31 mouse cellular contexts compared by ENCODE assay signal in the genomic region with DNA sequence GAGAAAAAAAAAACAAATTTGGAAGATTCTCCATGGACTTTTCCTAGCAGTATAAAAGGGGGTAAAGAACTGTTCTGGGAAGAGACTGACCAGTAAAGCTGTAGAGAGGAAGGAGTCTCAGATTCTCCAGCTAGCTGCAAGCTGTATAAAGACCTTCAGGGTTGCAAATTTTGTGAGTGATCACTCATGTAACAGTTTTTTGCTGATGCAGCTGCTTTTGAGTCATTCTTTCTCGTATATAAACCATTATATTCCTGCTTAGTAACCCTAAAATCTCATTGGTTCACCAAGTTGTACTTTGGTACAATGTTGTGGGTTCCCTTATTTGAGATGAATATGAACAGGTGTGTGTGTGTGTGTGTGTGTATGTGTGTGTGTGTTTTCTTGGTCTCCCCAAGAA.
"Had no signal": no experiment of that assay in that cellular context is flagged by ENCODE, and none has a peak within 500 bp of the region (broad histone marks: within the 10 kb centered on the region; RNA-seq: fewer than 3 reads in every experiment).

No protein-coding gene starts in this region.

- H3K27ac ChIP-seq: limb, embryonic 10.5 days; limb, embryonic 12.5 days; limb, embryonic 13.5 days; limb, embryonic 15.5 days; liver, embryonic 12.5 days; liver, embryonic 13.5 days; liver, embryonic 14.5 days; liver, embryonic 15.5 days; lung, embryonic 15.5 days; macrophage; midbrain, embryonic 10.5 days; midbrain, embryonic 12.5 days; midbrain, embryonic 13.5 days; midbrain, embryonic 15.5 days had no signal

- H3K9me3 ChIP-seq: limb, embryonic 10.5 days; limb, embryonic 12.5 days; limb, embryonic 13.5 days; limb, embryonic 15.5 days; liver, embryonic 12.5 days; liver, embryonic 13.5 days; liver, embryonic 15.5 days; lung, embryonic 15.5 days; midbrain, embryonic 10.5 days; midbrain, embryonic 12.5 days; midbrain, embryonic 13.5 days; midbrain, embryonic 15.5 days had no signal

- H3K9ac ChIP-seq: limb, embryonic 12.5 days; limb, embryonic 13.5 days; limb, embryonic 15.5 days; liver, embryonic 12.5 days; liver, embryonic 13.5 days; liver, embryonic 14.5 days; liver, embryonic 15.5 days; liver, postnatal 0 days; lung, embryonic 14.5 days; lung, embryonic 15.5 days; midbrain, embryonic 12.5 days; midbrain, embryonic 13.5 days; midbrain, embryonic 15.5 days had no signal

- H3K27me3 ChIP-seq: limb, embryonic 12.5 days; limb, embryonic 13.5 days; limb, embryonic 15.5 days; liver, embryonic 12.5 days; liver, embryonic 13.5 days; liver, embryonic 15.5 days; lung, embryonic 15.5 days; megakaryocyte, embryonic 14.5 days; midbrain, embryonic 12.5 days; midbrain, embryonic 13.5 days; midbrain, embryonic 15.5 days had no signal

- H3K4me1 ChIP-seq: limb, embryonic 10.5 days; limb, embryonic 12.5 days; limb, embryonic 13.5 days; limb, embryonic 15.5 days; liver, embryonic 12.5 days; liver, embryonic 13.5 days; liver, embryonic 15.5 days; lung, embryonic 15.5 days; megakaryocyte, embryonic 14.5 days; midbrain, embryonic 10.5 days; midbrain, embryonic 12.5 days; midbrain, embryonic 13.5 days; midbrain, embryonic 15.5 days had no signal

- ATAC-seq: liver, embryonic 12.5 days; liver, postnatal 0 days; lung, postnatal 0 days; midbrain, embryonic 13.5 days; midbrain, embryonic 15.5 days; midbrain, embryonic 16.5 days had no signal

- H3K4me2 ChIP-seq: limb, embryonic 12.5 days; limb, embryonic 13.5 days; limb, embryonic 15.5 days; liver, embryonic 11.5 days; liver, embryonic 12.5 days; liver, embryonic 13.5 days; liver, embryonic 15.5 days; lung, embryonic 14.5 days; lung, embryonic 15.5 days; midbrain, embryonic 11.5 days; midbrain, embryonic 12.5 days; midbrain, embryonic 13.5 days; midbrain, embryonic 15.5 days had no signal

- DNase-seq: left cerebral cortex, postnatal 4 days; liver; liver, embryonic 13.5 days; liver, postnatal 0 days; lung, adult 18-20 months; lung, adult 2 months; lung, embryonic 14.5 days; lung, postnatal 10 days; lung, postnatal 14 days; lung, postnatal 36 days; lung, postnatal 4 days; midbrain, embryonic 14.5 days had no signal

- H3K36me3 ChIP-seq: limb, embryonic 10.5 days; limb, embryonic 12.5 days; limb, embryonic 13.5 days; limb, embryonic 15.5 days; liver, embryonic 12.5 days; liver, embryonic 13.5 days; liver, embryonic 15.5 days; lung, embryonic 15.5 days; midbrain, embryonic 10.5 days; midbrain, embryonic 12.5 days; midbrain, embryonic 13.5 days; midbrain, embryonic 15.5 days had no signal

- H3K4me3 ChIP-seq: limb, embryonic 10.5 days; limb, embryonic 12.5 days; limb, embryonic 13.5 days; limb, embryonic 15.5 days; liver, embryonic 12.5 days; liver, embryonic 13.5 days; liver, embryonic 15.5 days; lung, embryonic 15.5 days; megakaryocyte, embryonic 14.5 days; midbrain, embryonic 10.5 days; midbrain, embryonic 12.5 days; midbrain, embryonic 13.5 days; midbrain, embryonic 15.5 days; myocyte had no signal
